In the genomic region with DNA sequence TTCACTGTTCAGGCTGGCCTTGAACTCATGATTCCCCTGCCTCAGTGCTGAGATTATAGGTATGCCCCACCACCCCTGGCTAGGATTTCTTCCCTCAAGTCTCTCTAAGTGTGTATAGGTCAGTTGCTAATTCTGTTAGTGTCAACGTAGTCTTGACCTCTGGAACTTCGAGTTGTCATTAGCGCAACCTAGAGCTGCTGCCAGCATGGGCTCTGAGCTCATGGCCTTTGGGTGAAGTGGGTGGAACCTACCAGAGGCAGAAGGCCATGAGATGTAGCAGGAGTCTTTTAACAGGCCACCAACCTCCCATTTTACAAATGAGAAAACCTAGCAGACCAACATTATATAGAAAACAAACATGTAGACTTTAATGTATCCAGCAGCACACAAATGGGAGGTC, we compare ENCODE assay signal across 21 mouse cellular contexts.
A peak's percentile ranks its signal among the peaks of the same experiment; 100 is the strongest.
DNase-seq lines count a peak whose midpoint lies in the region; ATAC-seq and TF ChIP-seq lines count a peak whose summit lies in the region.
"Had no signal": no experiment of that assay in that cellular context is flagged by ENCODE, and none has a peak within 500 bp of the region (broad histone marks: within the 10 kb centered on the region; RNA-seq: fewer than 3 reads in every experiment).

No protein-coding gene starts in this region.

- no peaks in the 10 kb centered on the region for H3K9me3 ChIP-seq in intestine, postnatal 0 days (ENCODE audit: control insufficient read depth)
- H3K9me3 ChIP-seq: embryonic facial prominence, embryonic 13.5 days; forebrain, embryonic 12.5 days; heart, embryonic 12.5 days; hindbrain, embryonic 10.5 days had no signal

- H3K27ac ChIP-seq in kidney, adult 2 months (ENCODE audit: insufficient read depth, low read depth, low read length), result no peak overlapping the region
- peak overlapping the region; percentile 51 for H3K27ac ChIP-seq in intestine, postnatal 0 days (ENCODE audit: low read depth, low read length)
- H3K27ac ChIP-seq in small intestine, adult 2 months (ENCODE audit: insufficient read depth, low read depth, low read length), result peak overlapping the region; percentile 23
- H3K27ac ChIP-seq: embryonic facial prominence, embryonic 13.5 days; forebrain, embryonic 12.5 days; gastrocnemius, adult 2 months; hindbrain, embryonic 10.5 days; hindbrain, embryonic 14.5 days had no signal

- DNase-seq in kidney, adult 2 months, result peak; percentile 48
- DNase-seq in kidney, postnatal 10 days, result no peak
- DNase-seq in adipocyte (ENCODE audit: low spot score), result peak; percentile 35
- DNase-seq in right cerebral cortex, postnatal 4 days, result no peak
- DNase-seq: adrenal gland, adult 8-10 months; cerebellum, adult 11 months; cerebellum, adult 8-10 months; cerebellum, postnatal 25 days; gastrocnemius, adult 2 months; gastrocnemius, postnatal 25 days had no signal

- no peaks in the 10 kb centered on the region for H3K36me3 ChIP-seq in kidney, adult 2 months (ENCODE audit: control insufficient read depth, insufficient read depth, low read length)
- no peaks in the 10 kb centered on the region; the same call in 1 of the 2 replicates for H3K36me3 ChIP-seq in intestine, postnatal 0 days (ENCODE audit: control insufficient read depth, insufficient read depth)
- no peaks in the 10 kb centered on the region for H3K36me3 ChIP-seq in small intestine, adult 2 months (ENCODE audit: control insufficient read depth, insufficient read depth, low read length)
- H3K36me3 ChIP-seq: embryonic facial prominence, embryonic 13.5 days; forebrain, embryonic 12.5 days; heart, embryonic 12.5 days had no signal

- peaks cover 69% of the 10 kb centered on the region for H3K4me1 ChIP-seq in kidney, adult 2 months (ENCODE audit: control insufficient read depth, insufficient read depth, low read length)
- H3K4me1 ChIP-seq in intestine, postnatal 0 days (replicated peaks; ENCODE audit: control insufficient read depth, insufficient read depth, low read length), result peaks cover 37% of the 10 kb centered on the region
- H3K4me1 ChIP-seq in small intestine, adult 2 months (ENCODE audit: control insufficient read depth, insufficient read depth, insufficient read length, low read length), result peaks cover 66% of the 10 kb centered on the region

- H3K27me3 ChIP-seq in kidney, adult 2 months (replicated peaks; ENCODE audit: control insufficient read depth, insufficient read depth, low read length), result no peaks in the 10 kb centered on the region
- H3K27me3 ChIP-seq in intestine, postnatal 0 days (replicated peaks; ENCODE audit: control insufficient read depth, insufficient read depth, low read length), result no peaks in the 10 kb centered on the region
- no peaks in the 10 kb centered on the region for H3K27me3 ChIP-seq in small intestine, adult 2 months (ENCODE audit: control insufficient read depth, insufficient read depth, low read length)
- H3K27me3 ChIP-seq: CH12.LX; embryonic facial prominence, embryonic 13.5 days; forebrain, embryonic 12.5 days; heart, embryonic 12.5 days; Patski had no signal

- no peak overlapping the region for H3K4me3 ChIP-seq in kidney, adult 2 months (ENCODE audit: insufficient read depth, low read depth, low read length)
- H3K4me3 ChIP-seq in intestine, postnatal 0 days (ENCODE audit: low read depth, low read length), result no peak overlapping the region
- no peak overlapping the region for H3K4me3 ChIP-seq in small intestine, adult 2 months (ENCODE audit: low read depth, low read length)
- H3K4me3 ChIP-seq: embryonic facial prominence, embryonic 13.5 days; forebrain, embryonic 12.5 days; gastrocnemius, adult 2 months; heart, embryonic 12.5 days; hindbrain, embryonic 10.5 days had no signal

- no peak for TF ChIP-seq POLR2A in kidney, adult 2 months (IDR thresholded peaks at IDR 0.05; ENCODE audit: low read depth, low read length)
- TF ChIP-seq POLR2A in small intestine, adult 2 months (IDR thresholded peaks at IDR 0.05; ENCODE audit: low read depth, low read length), result no peak

- WGBS in kidney, adult 2 months, result 38% methylated on average over 3 of the region's 3 CpGs
- 54% methylated on average over 3 of the region's 3 CpGs for WGBS in intestine, postnatal 0 days
- WGBS in small intestine, adult 2 months, result 33% methylated on average over 3 of the region's 3 CpGs

- no peak for TF ChIP-seq CTCF in kidney, adult 2 months (conservative IDR thresholded peaks at IDR 0.05; ENCODE audit: insufficient read depth, insufficient read length, low read depth, low read length)
- TF ChIP-seq CTCF in intestine, postnatal 0 days (IDR thresholded peaks at IDR 0.05; ENCODE audit: low read depth), result no peak
- no peak for TF ChIP-seq CTCF in small intestine, adult 2 months (IDR thresholded peaks at IDR 0.05; ENCODE audit: extremely low read depth, insufficient read length, insufficient replicate concordance, low read depth, low read length)

- no peak for ATAC-seq in intestine, postnatal 0 days
- ATAC-seq: activated CD4-positive, CD25-positive, alpha-beta regulatory T cell, adult 4 months; forebrain, embryonic 16.5 days; Patski had no signal

- no peak overlapping the region for H3K4me2 ChIP-seq in intestine, postnatal 0 days (replicated peaks; ENCODE audit: low read depth)
- H3K4me2 ChIP-seq: embryonic facial prominence, embryonic 13.5 days; forebrain, embryonic 12.5 days; heart, embryonic 12.5 days; hindbrain, embryonic 14.5 days had no signal

- H3K9ac ChIP-seq in intestine, postnatal 0 days (ENCODE audit: low read depth, low read length), result no peak overlapping the region
- H3K9ac ChIP-seq: embryonic facial prominence, embryonic 13.5 days; forebrain, embryonic 12.5 days; heart, embryonic 12.5 days; hindbrain, embryonic 14.5 days had no signal

Comparison
In these comparisons a context has a peak if more than half of its experiments do, and no peak if none do; other contexts are left out.
1. DNase-seq: peak in kidney, adult 2 months (single experiment) and adipocyte (single experiment); none in kidney, postnatal 10 days (single experiment) and right cerebral cortex, postnatal 4 days (single experiment).